In the genomic region with DNA sequence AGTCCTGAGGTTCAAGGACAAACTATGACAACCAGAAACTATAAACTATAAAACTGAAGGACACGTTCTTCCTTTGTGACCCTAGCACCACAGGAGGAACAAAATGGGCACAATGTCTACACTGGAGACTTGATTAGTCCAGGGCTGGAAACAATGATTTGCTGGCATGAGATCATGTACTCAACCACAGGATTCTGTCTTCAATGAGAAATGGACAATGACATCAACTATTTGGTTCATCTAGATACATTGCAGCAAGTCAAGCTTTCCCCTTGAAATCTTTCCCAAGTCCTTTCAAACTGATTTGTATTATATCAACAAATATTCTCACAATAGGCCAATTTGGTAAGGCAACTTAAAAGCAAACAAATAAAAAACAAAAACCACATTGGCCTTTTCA, we compare ENCODE assay signal across 26 mouse cellular contexts.
DNase-seq lines count a peak whose midpoint lies in the region; ATAC-seq and TF ChIP-seq lines count a peak whose summit lies in the region.
"Had no signal": no experiment of that assay in that cellular context is flagged by ENCODE, and none has a peak within 500 bp of the region (broad histone marks: within the 10 kb centered on the region; RNA-seq: fewer than 3 reads in every experiment).

No protein-coding gene starts in this region.

- no peak overlapping the region for H3K4me2 ChIP-seq in midbrain, embryonic 15.5 days
- H3K4me2 ChIP-seq: embryonic facial prominence, embryonic 13.5 days; forebrain, embryonic 12.5 days had no signal

- peaks cover 4% of the 10 kb centered on the region; the same call in 1 of the 2 replicates for H3K36me3 ChIP-seq in heart, embryonic 10.5 days
- H3K36me3 ChIP-seq in midbrain, embryonic 15.5 days (replicated peaks): no peaks in the 10 kb centered on the region
- H3K36me3 ChIP-seq: embryonic facial prominence, embryonic 13.5 days; forebrain, embryonic 10.5 days; forebrain, embryonic 12.5 days; G1E had no signal

- no peak for TF ChIP-seq POLR2A in embryonic fibroblast, embryonic 13.5 days (IDR thresholded peaks at IDR 0.05; ENCODE audit: low read depth, low read length)

- no peak for TF ChIP-seq CTCF in embryonic fibroblast, embryonic 13.5 days (IDR thresholded peaks at IDR 0.05; ENCODE audit: borderline replicate concordance, insufficient read depth, low read length)

- H3K9ac ChIP-seq in midbrain, embryonic 15.5 days: no peak overlapping the region
- H3K9ac ChIP-seq: embryonic facial prominence, embryonic 13.5 days; forebrain, embryonic 12.5 days had no signal

- no peak overlapping the region for H3K27ac ChIP-seq in heart, embryonic 10.5 days
- H3K27ac ChIP-seq in embryonic fibroblast, embryonic 13.5 days (ENCODE audit: insufficient read depth, low read length): peak overlapping the region; percentile 86
- H3K27ac ChIP-seq in midbrain, embryonic 15.5 days: no peak overlapping the region
- H3K27ac ChIP-seq: embryonic facial prominence, embryonic 13.5 days; forebrain, embryonic 10.5 days; forebrain, embryonic 12.5 days had no signal

- no peaks in the 10 kb centered on the region for H3K27me3 ChIP-seq in heart, embryonic 10.5 days (ENCODE audit: insufficient read depth, poor library complexity, severe bottlenecking)
- H3K27me3 ChIP-seq in midbrain, embryonic 15.5 days (replicated peaks): no peaks in the 10 kb centered on the region
- H3K27me3 ChIP-seq: CH12.LX; embryonic facial prominence, embryonic 13.5 days; forebrain, embryonic 12.5 days; Patski had no signal

- H3K9me3 ChIP-seq in heart, embryonic 10.5 days: no peaks in the 10 kb centered on the region
- no peaks in the 10 kb centered on the region for H3K9me3 ChIP-seq in midbrain, embryonic 15.5 days
- H3K9me3 ChIP-seq: G1E had no signal

- DNase-seq in heart, embryonic 10.5 days (ENCODE audit: low spot score): peak; percentile 1
- no peak for DNase-seq in heart, adult 9 months (ENCODE audit: low spot score in 2 of 2)
- peak; percentile 86 for DNase-seq in Muller cell, postnatal 12 days (ENCODE audit: inconsistent ontology term)
- DNase-seq in gastrocnemius, adult 8-10 months (ENCODE audit: low spot score in 2 of 2): no peak
- DNase-seq in kidney, postnatal 25 days: no peak
- DNase-seq: adrenal gland, adult 8-10 months; adrenal gland, postnatal 14 days; B cell, adult 2 months; cerebellum, adult 11-12 months; cerebellum, adult 2 months; cerebellum, adult 9-10 months; cerebellum, postnatal 10 days; cerebellum, postnatal 25 days had no signal

- ATAC-seq in midbrain, embryonic 15.5 days (replicated peaks): no peak
- ATAC-seq: activated CD4-positive, CD25-positive, alpha-beta regulatory T cell, adult 4 months; CD4-positive, CD25-positive, alpha-beta regulatory T cell, adult 4 months; forebrain, embryonic 14.5 days; forebrain, embryonic 16.5 days; Patski had no signal

- H3K4me3 ChIP-seq in heart, embryonic 10.5 days: no peak overlapping the region
- no peak overlapping the region for H3K4me3 ChIP-seq in embryonic fibroblast, embryonic 13.5 days (ENCODE audit: insufficient read depth, low read length)
- H3K4me3 ChIP-seq in midbrain, embryonic 15.5 days: no peak overlapping the region
- H3K4me3 ChIP-seq: embryonic facial prominence, embryonic 13.5 days; erythroblast, embryonic 14.5 days; forebrain, embryonic 10.5 days; forebrain, embryonic 12.5 days had no signal

- no peaks in the 10 kb centered on the region for H3K4me1 ChIP-seq in heart, embryonic 10.5 days
- H3K4me1 ChIP-seq in embryonic fibroblast, embryonic 13.5 days (ENCODE audit: control insufficient read depth, insufficient read depth, low read length): peaks cover 17% of the 10 kb centered on the region
- H3K4me1 ChIP-seq in midbrain, embryonic 15.5 days: no peaks in the 10 kb centered on the region
- H3K4me1 ChIP-seq: embryonic facial prominence, embryonic 13.5 days; forebrain, embryonic 10.5 days; forebrain, embryonic 12.5 days had no signal

- 77% methylated on average over 1 of the region's 1 CpGs for WGBS in heart, embryonic 10.5 days
- 84% methylated on average over 1 of the region's 1 CpGs for WGBS in midbrain, embryonic 15.5 days

Comparison
In these comparisons a context has a peak if more than half of its experiments do, and no peak if none do; other contexts are left out.
1. DNase-seq: peak in heart, embryonic 10.5 days (single experiment) and Muller cell, postnatal 12 days (single experiment); none in heart, adult 9 months (0 of 2), gastrocnemius, adult 8-10 months (0 of 2) and kidney, postnatal 25 days (0 of 2).